Mouse (Mus musculus) hindbrain, embryonic 10.5 days (tissue): ENCODE results near the gene Emc10. TPM values are rescaled to one million over a fixed set of nuclear protein-coding genes. Genes with fewer than 3 reads are reported as not detected.

Source experiments
- DNase-seq: peaks from one replicate; pipeline ENCODE4 v3.0.0-alpha.2; 2017; ENCODE audit warnings: low spot score
- H3K27ac ChIP-seq: fragments of 300-500 bp; sonication (generic); 2 replicates; pipeline ENCODE4 v1.5.1; 2016; ENCODE audit warnings: mild to moderate bottlenecking, moderate library complexity
- H3K27me3 ChIP-seq: fragments of 300-500 bp; sonication (generic); 2 replicates; pipeline ENCODE4 v1.6.1; 2016; ENCODE audit warnings: mild to moderate bottlenecking; ENCODE audit not compliant: poor library complexity, insufficient read depth, severe bottlenecking
- H3K36me3 ChIP-seq: fragments of 300-500 bp; sonication (generic); 2 replicates; pipeline ENCODE4 v1.6.1; 2016; ENCODE audit warnings: mild to moderate bottlenecking, moderate library complexity
- H3K4me1 ChIP-seq: fragments of 300-500 bp; sonication (generic); replicated peaks from 2 replicates; pipeline ENCODE4 v1.6.1; 2016; ENCODE audit warnings: mild to moderate bottlenecking
- H3K4me3 ChIP-seq: fragments of 300-500 bp; sonication (generic); 2 replicates; pipeline ENCODE4 v1.5.1; 2016; ENCODE audit warnings: mild to moderate bottlenecking, moderate library complexity
- H3K9me3 ChIP-seq: fragments of 300-500 bp; sonication (generic); 2 replicates; pipeline ENCODE4 v1.6.1; 2016; ENCODE audit warnings: mild to moderate bottlenecking, moderate library complexity
- WGBS: fragments of 180-500 bp; shearing (Covaris S2); methylation state at CpG from one replicate; pipeline ENCODE4 v1.1.7; 2016; 5-methylcytosine and 5-hydroxymethylcytosine counted together
- polyA plus RNA-seq: library from polyadenylated mRNA; unstranded; fragments of >200 nt; fragmentation: Nextera tagmentation; extraction: Ambion mirVana; gene quantifications from 2 replicates; pipeline ENCODE4 v1.2.1, GENCODE M21; 2016

Gene Emc10
- polyA plus RNA-seq, 1 experiment from 2014 or later = 122 TPM

DNA sequence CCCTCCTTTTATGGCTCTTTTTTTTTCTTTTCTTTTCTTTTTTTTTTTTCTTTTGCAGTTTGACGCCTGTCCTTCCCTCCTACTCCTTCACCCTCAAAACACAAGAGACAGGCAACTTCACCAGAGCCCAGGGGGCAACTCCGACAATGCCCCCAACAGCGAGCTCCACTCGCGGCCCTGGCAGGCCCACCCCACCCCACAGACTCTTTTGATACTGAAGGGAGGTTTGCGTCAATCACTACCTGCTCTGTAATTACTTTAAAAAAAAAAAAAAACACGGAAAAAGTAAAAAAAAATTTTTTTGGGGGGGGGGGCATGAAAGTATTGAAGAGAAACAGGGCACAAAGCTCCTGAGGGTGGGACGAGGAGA is 33.3 kb downstream of the Emc10 start:
- DNase-seq = no peak
- H3K27me3 ChIP-seq = peaks cover 59% of the 10 kb centered on the region
- peaks cover 56% of the 10 kb centered on the region for H3K4me1 ChIP-seq
- peak overlapping the region; percentile 38; the same call in 1 of the 2 replicates for H3K4me3 ChIP-seq
- H3K27ac ChIP-seq = no peak overlapping the region
- 36% methylated on average over 8 of the region's 8 CpGs for WGBS
- H3K36me3 ChIP-seq = peaks cover 62% of the 10 kb centered on the region
- H3K9me3 ChIP-seq = no peaks in the 10 kb centered on the region

DNA sequence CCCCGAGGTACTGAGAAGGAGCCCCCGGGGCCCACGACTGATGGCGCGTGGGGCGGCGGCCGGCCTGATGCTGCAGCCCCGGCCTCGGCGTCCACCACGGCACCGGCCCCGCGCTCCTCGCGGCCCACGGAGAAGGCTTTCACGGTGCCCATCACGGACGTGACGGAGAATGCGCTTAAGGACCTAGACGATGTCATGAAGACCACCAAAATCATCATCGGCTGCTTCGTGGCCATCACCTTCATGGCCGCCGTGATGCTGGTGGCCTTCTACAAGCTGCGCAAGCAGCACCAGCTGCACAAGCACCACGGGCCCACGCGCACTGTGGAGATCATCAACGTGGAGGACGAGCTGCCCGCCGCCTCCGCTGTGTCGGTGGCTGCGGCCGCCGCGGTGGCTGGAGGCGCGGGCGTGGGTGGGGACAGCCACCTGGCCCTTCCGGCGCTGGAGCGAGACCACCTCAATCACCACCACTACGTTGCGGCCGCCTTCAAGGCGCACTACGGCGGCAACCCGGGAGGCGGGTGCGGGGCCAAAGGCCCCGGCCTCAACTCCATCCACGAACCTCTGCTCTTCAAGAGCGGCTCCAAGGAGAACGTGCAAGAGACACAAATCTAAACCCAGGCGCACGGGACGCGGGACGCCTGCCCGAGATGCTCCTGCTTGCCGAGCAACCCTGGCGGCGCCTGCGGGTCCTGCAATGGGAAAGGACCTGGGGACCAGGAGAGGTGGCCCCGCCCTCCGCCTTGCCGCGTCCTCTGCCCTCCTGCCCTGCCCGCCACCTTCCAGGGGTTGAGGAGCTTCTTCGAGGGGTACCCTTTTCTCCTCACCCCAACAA is 33.9 kb downstream of the Emc10 start:
- H3K4me1 ChIP-seq = peaks cover 54% of the 10 kb centered on the region
- WGBS = 24% methylated on average over 77 of the region's 77 CpGs
- peak overlapping the region; percentile 38 for H3K4me3 ChIP-seq
- H3K27me3 ChIP-seq = peaks cover 59% of the 10 kb centered on the region
- H3K9me3 ChIP-seq = no peaks in the 10 kb centered on the region
- peak; percentile 77 for DNase-seq
- peaks cover 68% of the 10 kb centered on the region for H3K36me3 ChIP-seq
- H3K27ac ChIP-seq = 0 out of 2 replicates have a peak overlapping the region, but pooled peaks have one; percentile 46

DNA sequence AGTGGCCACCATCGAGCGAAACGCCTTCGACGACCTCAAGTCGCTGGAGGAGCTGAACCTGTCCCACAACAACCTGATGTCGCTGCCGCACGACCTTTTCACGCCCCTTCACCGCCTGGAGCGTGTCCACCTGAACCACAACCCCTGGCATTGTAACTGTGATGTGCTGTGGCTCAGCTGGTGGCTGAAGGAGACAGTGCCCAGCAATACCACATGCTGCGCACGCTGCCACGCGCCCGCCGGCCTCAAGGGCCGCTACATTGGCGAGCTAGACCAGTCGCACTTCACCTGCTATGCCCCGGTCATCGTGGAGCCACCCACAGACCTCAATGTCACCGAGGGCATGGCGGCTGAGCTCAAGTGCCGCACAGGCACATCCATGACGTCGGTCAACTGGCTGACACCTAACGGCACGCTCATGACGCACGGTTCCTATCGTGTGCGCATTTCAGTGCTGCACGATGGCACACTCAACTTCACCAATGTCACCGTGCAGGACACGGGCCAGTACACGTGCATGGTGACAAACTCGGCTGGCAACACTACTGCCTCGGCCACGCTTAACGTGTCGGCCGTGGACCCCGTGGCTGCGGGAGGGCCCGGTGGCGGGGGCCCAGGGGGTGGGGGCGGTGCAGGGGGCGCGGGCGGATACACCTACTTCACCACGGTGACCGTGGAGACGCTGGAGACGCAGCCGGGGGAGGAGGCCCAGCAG is 34.7 kb downstream of the Emc10 start:
- peaks cover 59% of the 10 kb centered on the region for H3K27me3 ChIP-seq
- WGBS = 67% methylated on average over 57 of the region's 57 CpGs
- no peak for DNase-seq
- H3K9me3 ChIP-seq = no peaks in the 10 kb centered on the region
- peaks cover 76% of the 10 kb centered on the region for H3K36me3 ChIP-seq
- H3K4me1 ChIP-seq = peaks cover 46% of the 10 kb centered on the region
- peak overlapping the region; percentile 38; the same call in 1 of the 2 replicates for H3K4me3 ChIP-seq
- no peak overlapping the region for H3K27ac ChIP-seq

GRCm38 (mm10) chr7:44460767-44461502 is 35.4 kb downstream of the Emc10 start:
- DNase-seq = no peak
- no peaks in the 10 kb centered on the region for H3K9me3 ChIP-seq
- H3K27me3 ChIP-seq = peaks cover 59% of the 10 kb centered on the region
- H3K4me3 ChIP-seq = no peak overlapping the region
- peaks cover 83% of the 10 kb centered on the region for H3K36me3 ChIP-seq
- H3K27ac ChIP-seq = no peak overlapping the region
- 77% methylated on average over 31 of the region's 31 CpGs for WGBS
- H3K4me1 ChIP-seq = peaks cover 39% of the 10 kb centered on the region

DNA sequence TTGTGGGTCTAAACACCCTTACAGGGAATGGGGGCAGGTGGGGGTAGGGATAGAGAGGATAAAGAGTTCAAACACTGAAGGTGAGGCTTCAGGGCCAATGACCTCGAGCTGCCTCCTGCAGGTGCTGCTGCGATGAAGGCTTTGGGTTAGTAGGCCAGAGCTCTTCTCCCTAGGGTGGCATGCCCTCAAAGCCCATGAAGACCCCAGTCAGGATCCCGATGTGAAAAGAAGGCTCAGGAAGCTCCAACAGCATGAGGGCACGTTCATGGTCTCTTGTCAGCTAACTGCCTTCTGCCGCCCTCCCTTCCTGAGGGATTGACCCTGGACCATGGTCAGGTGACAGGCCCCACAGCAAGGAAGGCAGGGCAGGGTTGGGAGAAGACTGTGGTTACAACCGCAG is 36.3 kb downstream of the Emc10 start:
- H3K4me1 ChIP-seq = peaks cover 30% of the 10 kb centered on the region
- H3K4me3 ChIP-seq = no peak overlapping the region
- no peak for DNase-seq
- H3K36me3 ChIP-seq = peaks cover 91% of the 10 kb centered on the region
- no peak overlapping the region for H3K27ac ChIP-seq
- no peaks in the 10 kb centered on the region for H3K9me3 ChIP-seq
- peaks cover 59% of the 10 kb centered on the region for H3K27me3 ChIP-seq
- 76% methylated on average over 6 of the region's 6 CpGs for WGBS

DNA sequence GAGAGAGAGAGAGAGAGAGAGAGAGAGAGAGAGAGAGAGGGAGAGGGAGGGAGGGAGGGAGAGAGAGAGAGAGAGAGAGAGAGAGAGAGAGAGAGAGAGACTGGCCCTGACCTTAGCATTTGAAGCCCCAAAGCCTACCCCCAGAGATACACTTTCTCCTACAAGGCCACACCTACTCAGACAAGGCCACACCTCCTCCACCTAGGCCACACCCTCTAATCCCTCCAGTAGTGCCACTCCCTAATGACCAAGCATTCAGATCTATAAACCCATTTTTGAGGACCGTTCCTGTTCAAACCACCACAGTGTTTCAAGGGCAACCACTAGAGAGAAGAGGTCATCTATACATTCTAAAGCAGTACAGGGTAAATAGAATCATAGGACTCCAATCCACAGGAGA is 40.0 kb downstream of the Emc10 start:
- peaks cover 26% of the 10 kb centered on the region for H3K27me3 ChIP-seq
- 89% methylated on average over 1 of the region's 1 CpGs for WGBS
- H3K9me3 ChIP-seq = no peaks in the 10 kb centered on the region
- no peak overlapping the region for H3K27ac ChIP-seq
- H3K36me3 ChIP-seq = peaks cover 71% of the 10 kb centered on the region
- H3K4me3 ChIP-seq = no peak overlapping the region
- no peak for DNase-seq
- H3K4me1 ChIP-seq = peaks cover 9% of the 10 kb centered on the region; the same call in 1 of the 2 replicates

GRCm38 (mm10) chr7:44453256-44453655 is 43.1 kb downstream of the Emc10 start:
- 34% methylated on average over 3 of the region's 3 CpGs for WGBS
- no peak overlapping the region for H3K4me3 ChIP-seq
- H3K9me3 ChIP-seq = no peaks in the 10 kb centered on the region
- H3K27me3 ChIP-seq = no peaks in the 10 kb centered on the region
- H3K4me1 ChIP-seq = peaks cover 9% of the 10 kb centered on the region; the same call in 1 of the 2 replicates
- no peak overlapping the region for H3K27ac ChIP-seq
- no peak for DNase-seq
- peaks cover 66% of the 10 kb centered on the region for H3K36me3 ChIP-seq

GRCm38 (mm10) chr7:44446070-44446855 is 50.1 kb downstream of the Emc10 start:
- no peak for DNase-seq
- Histone ChIP-seq H3K27me3 (peaks cover 57% of the 10 kb centered on the region), H3K4me3 (no peak overlapping the region)

GRCm38 (mm10) chr7:44445528-44445923 is 50.8 kb downstream of the Emc10 start:
- Histone ChIP-seq H3K36me3 (peaks cover 60% of the 10 kb centered on the region), H3K9me3 (no peaks in the 10 kb centered on the region), H3K4me3 (peak overlapping the region; percentile 30; the same call in 1 of the 2 replicates), H3K27me3 (peaks cover 65% of the 10 kb centered on the region), H3K27ac (no peak overlapping the region), H3K4me1 (peaks cover 46% of the 10 kb centered on the region)
- WGBS = 35% methylated on average over 7 of the region's 7 CpGs
- no peak for DNase-seq

More at GRCm38 (mm10) chr7:44446070-44446855, 50.1 kb downstream of the Emc10 start:
- Histone ChIP-seq H3K4me1 (peaks cover 44% of the 10 kb centered on the region), H3K27ac (no peak overlapping the region), H3K36me3 (peaks cover 62% of the 10 kb centered on the region), H3K9me3 (no peaks in the 10 kb centered on the region)
- 63% methylated on average over 12 of the region's 12 CpGs for WGBS

- Histone ChIP-seq H3K27ac (no peak overlapping the region), H3K4me1 (peaks cover 46% of the 10 kb centered on the region), H3K27me3 (peaks cover 70% of the 10 kb centered on the region), H3K36me3 (peaks cover 55% of the 10 kb centered on the region), H3K9me3 (no peaks in the 10 kb centered on the region), H3K4me3 (peak overlapping the region; percentile 30; the same call in 1 of the 2 replicates)
- 27% methylated on average over 29 of the region's 29 CpGs for WGBS
- no peak for DNase-seq
Observed at GRCm38 (mm10) chr7:44444886-44445527, 51.3 kb downstream of the Emc10 start.

DNA sequence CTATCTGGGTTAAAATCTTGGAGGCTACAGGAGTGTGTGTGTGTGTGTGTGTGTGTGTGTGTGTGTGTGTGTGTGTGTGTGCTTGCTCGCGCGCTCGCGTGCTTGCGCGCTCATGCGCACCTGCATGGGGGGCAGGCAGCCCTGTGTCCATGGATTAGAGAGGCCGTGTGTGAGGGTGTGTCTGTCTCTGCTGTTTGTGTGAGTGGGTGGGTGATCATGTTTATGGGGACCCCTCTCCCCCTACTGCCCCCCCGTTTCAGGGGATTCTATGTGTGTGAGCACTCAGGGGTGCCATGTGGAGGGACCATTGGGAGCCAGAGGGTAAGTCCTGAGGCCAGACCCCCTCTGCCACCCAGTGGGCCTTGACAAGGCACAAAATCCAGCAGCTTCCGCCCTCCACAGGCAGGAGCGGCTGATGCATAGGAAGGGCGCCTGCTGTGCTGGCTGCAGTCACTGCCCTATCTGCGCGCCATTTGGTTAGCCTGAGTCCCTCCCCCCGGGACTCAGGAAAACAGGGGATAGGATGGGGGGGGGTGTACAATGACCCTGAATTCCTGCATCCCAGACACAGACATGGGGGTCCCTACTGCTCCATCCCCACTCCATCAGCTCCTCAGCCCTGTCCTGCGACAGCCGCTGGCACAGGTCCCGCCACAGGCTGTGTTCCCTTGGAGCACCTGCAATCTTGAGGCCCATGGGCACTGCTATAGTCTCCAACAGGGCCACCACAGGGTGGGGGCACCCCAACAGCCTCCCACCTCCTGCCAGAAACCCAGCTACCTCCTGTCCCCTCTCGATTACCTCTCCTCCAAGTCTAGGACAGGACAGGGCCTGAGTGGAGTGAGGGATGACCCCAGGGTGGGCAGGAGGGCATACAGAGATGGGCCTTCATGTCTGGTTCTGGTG is 52.8 kb downstream of the Emc10 start:
- peaks cover 40% of the 10 kb centered on the region for H3K36me3 ChIP-seq
- no peaks in the 10 kb centered on the region for H3K9me3 ChIP-seq
- 6% methylated on average over 20 of the region's 20 CpGs for WGBS
- H3K27ac ChIP-seq = peak overlapping the region; percentile 98
- peaks cover 46% of the 10 kb centered on the region for H3K4me1 ChIP-seq
- DNase-seq = peak; percentile 58
- peak overlapping the region; percentile 67 for H3K4me3 ChIP-seq
- peaks cover 79% of the 10 kb centered on the region for H3K27me3 ChIP-seq
